Mouse (Mus musculus) bone marrow macrophage, adult 2 months (primary cell): ENCODE data around the gene Arpp19.

Experiments
- CTCF ChIP-seq: IDR thresholded peaks from 2 replicates; pipeline ENCODE4 v1.5.1; 2012; ENCODE audit warnings: low read depth, mild to moderate bottlenecking, low read length, moderate library complexity
- POLR2A ChIP-seq: IDR thresholded peaks from 2 replicates; pipeline ENCODE4 v1.6.1; 2012; ENCODE audit warnings: mild to moderate bottlenecking, low read depth, low read length, borderline replicate concordance

GRCm38 (mm10) chr9:75016591-75016990, 20.8 kb upstream of the Arpp19 start:
- no peak for TF ChIP-seq CTCF
- no peak for TF ChIP-seq POLR2A
